Mouse (Mus musculus) lung, postnatal 14 days (tissue): ENCODE data around the gene Zkscan16.

Experiments used
- DNase-seq: peaks from one replicate; pipeline ENCODE4 v3.0.0; 2021

Zkscan16 gene

DNA sequence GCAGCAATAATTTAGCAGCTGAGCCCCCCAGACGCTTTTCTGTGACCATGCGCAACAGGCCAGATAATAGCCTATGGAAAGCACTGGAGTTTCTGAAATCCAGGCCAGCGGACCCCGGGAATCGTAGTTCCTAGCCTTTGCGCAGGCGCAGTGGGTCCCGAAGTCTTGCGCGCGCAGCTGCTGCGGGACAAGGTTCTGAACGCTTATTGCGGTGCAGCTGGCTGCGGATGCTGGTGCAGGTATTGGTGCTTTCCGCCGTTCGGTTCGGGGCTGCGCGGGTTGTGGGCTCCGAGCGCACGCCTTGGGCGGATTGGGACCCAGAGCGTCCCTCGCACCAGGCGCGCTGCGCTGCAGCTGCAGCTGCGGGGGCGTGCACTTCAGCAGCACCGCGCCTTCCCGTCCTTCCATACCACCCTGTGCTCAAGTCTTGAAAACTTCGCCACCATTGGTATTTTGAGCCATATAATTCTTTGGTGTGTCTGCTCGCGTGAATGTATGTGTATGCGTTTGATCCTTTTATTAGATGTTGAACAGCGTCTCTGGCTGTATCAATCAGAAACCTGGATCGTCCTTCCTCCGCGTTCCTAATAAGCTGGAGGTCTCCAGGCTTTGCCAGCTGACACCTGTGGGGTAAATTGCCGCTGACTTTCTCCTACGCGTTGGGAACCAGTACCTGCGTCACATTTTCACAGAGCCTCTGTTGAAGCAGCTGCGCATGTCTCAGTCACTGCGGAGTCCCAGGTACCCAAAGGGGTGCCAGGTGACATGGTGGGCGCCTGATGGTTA lies at the start of gene Zkscan16:
Gene Zkscan16 (plus strand): TSS at position 209 of the 786 bp plus-strand sequence.
- DNase-seq: peak; percentile 67

DNA sequence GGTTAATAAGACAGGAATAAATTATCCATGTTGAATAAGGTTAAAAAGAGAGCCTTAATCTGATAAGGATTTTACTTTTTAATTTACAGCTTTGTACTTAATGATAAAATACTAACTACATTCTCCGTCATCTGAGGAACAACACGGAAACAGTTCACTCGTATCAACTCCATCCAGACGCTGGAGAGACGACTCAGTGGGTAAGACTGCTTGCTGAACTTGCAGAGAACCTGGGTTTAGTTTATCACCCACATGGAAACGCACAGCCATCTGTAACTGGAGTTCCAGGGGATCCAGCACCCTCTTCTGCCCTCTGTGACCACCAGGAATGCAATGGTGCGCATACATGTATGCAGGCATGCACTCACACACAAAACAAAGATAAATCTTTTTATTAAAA lies 49.0 kb upstream of the Zkscan16 start:
- no peak for DNase-seq

DNA sequence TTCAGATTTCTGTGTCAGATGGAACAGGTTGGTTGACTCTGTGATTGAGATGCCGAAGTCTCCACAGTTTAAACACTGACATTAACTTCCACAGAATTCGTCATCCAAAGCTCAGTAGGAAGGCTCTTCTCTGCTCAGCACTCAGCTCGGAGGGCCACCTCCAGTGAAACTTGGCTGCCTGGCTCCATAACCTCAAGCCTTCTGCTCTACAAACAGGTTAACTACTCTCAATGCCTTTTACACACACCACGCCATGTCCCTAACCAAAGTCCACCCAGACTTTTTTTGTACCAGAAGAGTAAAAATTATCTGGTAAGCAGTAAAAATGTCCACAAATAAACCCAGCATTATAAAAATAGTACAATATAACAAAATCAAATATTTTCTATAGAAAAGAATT lies 46.0 kb upstream of the Zkscan16 start:
- no peak for DNase-seq

DNA sequence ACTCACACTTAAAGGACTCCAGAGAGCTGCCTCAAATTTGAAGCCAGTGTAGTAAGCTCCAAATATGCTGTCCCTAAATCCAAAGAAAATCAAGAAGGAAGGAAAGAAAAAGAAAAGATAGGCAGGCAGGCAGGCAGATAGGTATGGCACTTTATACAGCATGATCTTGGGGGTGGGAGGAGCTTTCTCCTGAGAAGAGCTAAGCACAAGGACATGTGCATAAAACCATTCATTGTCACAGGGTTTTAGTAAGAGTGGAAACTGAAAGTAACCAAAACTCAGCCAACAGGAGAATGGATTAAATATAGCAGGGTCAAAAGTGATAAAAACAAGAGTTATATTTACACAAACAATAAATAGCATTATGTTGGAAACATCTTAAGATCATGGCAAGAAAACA lies 45.1 kb upstream of the Zkscan16 start:
- no peak for DNase-seq

- DNase-seq: no peak
Measured at GRCm38 (mm10) chr4:58907453-58907852, 36.0 kb upstream of the Zkscan16 start.

DNA sequence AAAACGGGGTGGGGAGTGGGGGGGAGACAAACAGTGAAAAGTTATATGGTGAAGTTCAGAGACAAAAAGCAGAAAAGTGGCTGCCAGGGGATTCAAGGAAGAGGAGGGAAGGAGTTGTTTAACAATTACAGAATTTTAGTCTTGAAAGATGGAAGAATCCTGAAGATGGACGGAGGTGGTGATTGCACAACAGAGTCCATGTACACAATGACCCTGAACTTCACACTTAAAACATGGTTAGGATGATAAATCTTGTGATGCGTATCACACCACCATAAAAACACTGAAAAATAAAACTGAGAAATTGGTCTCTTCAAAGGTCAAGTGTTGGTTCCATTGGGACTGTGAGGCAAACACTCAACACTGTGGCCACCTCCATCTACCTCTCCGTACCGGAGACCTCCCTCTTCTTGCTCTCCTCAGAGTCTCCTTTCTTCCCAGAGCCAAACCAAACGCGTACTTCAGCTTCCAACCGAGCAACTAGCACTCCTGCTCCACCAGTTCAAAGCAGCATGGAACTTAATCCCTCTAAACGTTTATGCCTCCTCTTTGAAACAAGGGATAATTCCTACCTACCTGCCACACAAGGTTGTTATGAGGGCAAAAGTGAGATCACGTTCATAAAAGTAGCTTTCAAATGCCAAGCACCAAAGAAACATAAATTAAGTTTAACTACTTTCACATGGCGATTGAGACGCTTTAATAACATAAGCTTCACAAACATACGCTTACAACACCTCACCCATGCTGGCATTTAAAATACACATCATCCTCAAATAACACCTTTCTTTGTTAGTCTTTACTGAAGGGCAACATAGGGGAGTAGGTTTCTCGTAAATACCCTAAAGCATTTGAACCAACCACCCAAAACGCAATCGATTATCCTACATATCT lies 33.0 kb upstream of the Zkscan16 start:
- DNase-seq: no peak

- DNase-seq: peak; percentile 62
Measured at GRCm38 (mm10) chr4:58911069-58911830, 32.2 kb upstream of the Zkscan16 start.

GRCm38 (mm10) chr4:58911831-58912628 lies 31.4 kb upstream of the Zkscan16 start:
- DNase-seq: peak; percentile 62

GRCm38 (mm10) chr4:58912629-58913335 lies 30.6 kb upstream of the Zkscan16 start, which contains the start of gene Ecpas:
TSS of gene Ecpas (minus strand) at chr4:58912749.
- DNase-seq: peak; percentile 82

DNA sequence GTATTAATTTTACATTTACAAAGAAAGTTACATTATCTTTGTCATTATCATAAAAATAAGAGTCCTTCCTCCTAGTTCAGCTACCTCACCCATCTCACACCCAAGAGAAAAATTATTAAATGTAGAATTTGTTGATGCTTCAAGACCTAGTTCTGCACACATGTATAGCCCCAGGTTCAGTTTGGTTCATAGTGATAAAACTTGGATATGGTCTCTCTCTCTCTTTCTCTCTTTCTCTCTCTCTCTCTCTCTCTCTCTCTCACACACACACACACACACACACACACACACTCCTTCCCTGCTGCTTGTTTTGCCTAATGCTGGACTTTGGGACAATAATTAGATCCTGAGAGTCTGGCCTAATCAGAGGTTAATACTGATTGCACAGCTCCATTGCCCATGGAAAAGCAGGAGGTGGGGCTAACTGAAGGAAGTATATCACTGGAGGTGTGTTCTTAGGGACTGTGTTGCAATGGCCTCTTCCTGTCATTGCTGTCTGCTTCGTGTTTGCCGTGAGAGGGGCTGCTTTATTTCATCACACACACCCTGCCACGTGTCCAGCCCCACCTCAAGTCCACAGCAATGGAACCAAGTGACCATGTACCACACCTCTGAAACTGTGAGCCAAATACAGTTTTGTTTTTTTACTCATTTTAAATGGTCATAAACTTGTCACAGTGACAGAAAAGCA lies 29.9 kb upstream of the Zkscan16 start:
- no peak for DNase-seq

GRCm38 (mm10) chr4:58915081-58915826 lies 28.2 kb upstream of the Zkscan16 start:
- no peak for DNase-seq

DNA sequence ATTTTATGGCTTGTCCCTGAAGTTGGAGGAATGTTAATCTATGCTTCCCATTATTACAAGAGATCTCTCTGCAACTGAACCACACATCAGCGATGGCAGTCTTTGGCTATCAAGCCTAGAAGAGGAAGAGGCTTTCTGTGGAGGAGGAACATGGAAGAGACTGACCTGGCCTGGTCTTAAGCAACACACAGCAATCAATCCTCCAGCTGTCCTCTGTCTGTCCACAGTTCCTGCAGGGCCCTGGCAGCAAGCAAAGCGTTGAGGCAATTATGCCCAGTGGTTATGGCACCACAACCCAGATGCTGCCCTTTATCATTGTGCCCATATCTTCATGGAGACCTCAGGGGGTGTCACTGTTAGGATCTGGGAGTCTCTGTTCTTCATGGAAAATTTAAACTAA lies 19.5 kb upstream of the Zkscan16 start:
- DNase-seq: no peak

GRCm38 (mm10) chr4:58925664-58926063 lies 17.8 kb upstream of the Zkscan16 start:
- DNase-seq: no peak

- DNase-seq: no peak
Measured at GRCm38 (mm10) chr4:58926120-58926519, 17.3 kb upstream of the Zkscan16 start.

- no peak for DNase-seq
Measured at GRCm38 (mm10) chr4:58927661-58928060, 15.8 kb upstream of the Zkscan16 start.

DNA sequence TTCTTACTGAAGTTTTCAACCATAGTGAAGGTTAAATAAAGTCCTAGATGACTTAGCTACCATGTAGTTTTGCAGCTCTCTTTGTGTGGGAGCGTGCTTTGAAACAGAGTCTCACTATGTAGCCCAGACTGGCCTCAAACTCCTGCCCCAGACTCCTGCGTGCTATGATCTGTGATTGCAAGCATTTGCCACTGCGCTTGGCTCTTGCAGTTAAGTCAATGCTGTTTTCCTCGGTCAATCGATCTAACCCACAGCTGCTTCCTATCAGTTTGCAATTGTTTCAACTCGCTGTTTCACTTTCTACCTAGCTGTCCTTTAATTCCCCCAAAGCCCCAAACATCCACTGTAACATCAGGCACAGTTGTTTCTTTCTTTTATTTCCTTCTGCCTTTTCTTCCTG lies 10.9 kb upstream of the Zkscan16 start:
- no peak for DNase-seq

DNA sequence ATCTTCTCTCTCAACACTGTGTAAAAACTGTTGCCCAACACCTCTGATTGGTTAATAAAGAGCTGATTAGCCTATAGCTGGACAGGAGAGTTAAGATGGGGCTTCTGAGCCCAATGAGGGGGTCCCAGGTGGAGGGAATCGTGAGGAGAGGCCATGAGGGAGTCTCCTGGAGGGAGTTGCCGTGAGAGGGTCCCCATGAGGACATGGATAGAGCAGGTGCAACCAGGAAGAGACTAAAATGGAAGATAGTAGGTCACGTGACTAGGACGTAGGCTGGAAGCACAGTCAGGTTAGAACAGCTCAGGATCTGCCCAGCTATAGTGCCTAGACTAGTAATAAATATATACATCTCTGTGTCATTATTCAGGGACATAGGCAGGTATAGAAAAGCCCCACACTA lies 9.1 kb upstream of the Zkscan16 start:
- DNase-seq: no peak

- DNase-seq: peak; percentile 55
Measured at GRCm38 (mm10) chr4:58934746-58935476, 8.5 kb upstream of the Zkscan16 start.

- no peak for DNase-seq
Measured at GRCm38 (mm10) chr4:58935846-58936245, 7.6 kb upstream of the Zkscan16 start.
